Mouse (Mus musculus): ENCODE results near the gene Abhd18.

DNA sequence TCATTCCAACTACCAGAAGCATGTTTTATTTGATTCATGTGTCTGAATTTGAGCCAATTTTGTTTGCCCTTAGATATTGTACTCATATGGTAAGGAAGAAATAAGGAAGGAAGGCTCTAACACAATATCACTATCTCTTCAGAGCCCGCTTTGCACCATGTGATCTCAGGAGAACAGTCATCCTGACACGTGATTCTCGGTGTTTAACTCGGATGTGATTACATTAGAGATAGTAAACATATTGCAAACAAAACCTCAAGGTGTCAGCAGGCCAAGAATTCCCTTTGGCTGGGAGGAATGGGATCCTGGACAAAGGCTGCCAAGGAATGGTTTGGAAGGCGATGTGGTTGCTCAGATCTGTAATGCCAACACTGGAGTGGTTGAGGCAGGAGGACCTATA lies 91.4 kb downstream of the Abhd18 start:
- no peak for TF ChIP-seq CTCF (IDR thresholded peaks at IDR 0.05; ENCODE audit: low read depth, low read length)
- TF ChIP-seq POLR2A (IDR thresholded peaks at IDR 0.05; ENCODE audit: extremely low read depth, insufficient read depth, low read length): no peak

Measured in liver, adult 2 months (tissue).